In the genomic region with DNA sequence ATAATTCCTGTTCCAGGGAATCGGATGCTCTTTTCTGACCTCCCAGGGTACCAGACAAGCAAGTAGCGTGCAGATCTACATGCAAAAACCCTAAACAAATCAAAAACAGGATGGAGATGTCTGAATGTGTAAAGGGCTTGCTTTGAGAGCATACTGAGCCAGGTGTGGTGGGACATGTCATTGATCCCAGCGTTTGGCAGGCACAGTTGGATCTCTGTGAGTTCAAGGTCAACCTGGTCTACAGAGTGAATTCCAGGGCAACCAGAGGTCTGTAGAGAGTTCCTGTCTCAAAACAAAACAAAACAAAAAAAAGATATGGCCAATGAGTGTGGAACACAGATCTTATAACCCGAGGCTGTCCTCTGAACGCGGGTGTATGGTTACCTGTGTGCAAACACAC, we compare ENCODE assay signal across 1 mouse cellular context.
TF ChIP-seq lines count a peak whose summit lies in the region.

No protein-coding gene starts in this region.

TF ChIP-seq in myocyte, 11 proteins besides CTCF, POLR2A, EP300 and RAD21 (continued from another document):
- TF ChIP-seq TCF3 (IDR thresholded peaks at IDR 0.05; ENCODE audit: insufficient read length, low read depth), result no peak
- TF ChIP-seq E2F4 (IDR thresholded peaks at IDR 0.05; ENCODE audit: insufficient read depth), result no peak
- no peak for TF ChIP-seq USF1 (IDR thresholded peaks at IDR 0.05; ENCODE audit: low read depth)
- no peak for TF ChIP-seq POLR2AphosphoS2 (IDR thresholded peaks at IDR 0.05; ENCODE audit: insufficient read length, low read depth)
- no peak for TF ChIP-seq REST (IDR thresholded peaks at IDR 0.05; ENCODE audit: insufficient read depth, insufficient read length)
TF ChIP-seq in myocyte: peak in this region for 0.
